Mouse (Mus musculus) urinary bladder, postnatal 36 days (tissue): ENCODE measurements around the gene E2f6.

Experiments used
- DNase-seq, 2 experiments: peaks; one replicate each; pipeline ENCODE4 v3.0.0; 2022; ENCODE audit warnings: low spot score in 2 of 2, mixed read lengths in 1 of 2

Gene E2f6

GRCm38 (mm10) chr12:16873549-16873948 lies 62.8 kb downstream of the E2f6 start:
- DNase-seq, result no peak

- peak in 1 of 2 experiments; percentile 43 for DNase-seq
These were observed 63.3 kb downstream of the E2f6 start for GRCm38 (mm10) chr12:16874086-16874485.

- DNase-seq, result no peak
These were observed 64.5 kb downstream of the E2f6 start for GRCm38 (mm10) chr12:16875269-16875668.

GRCm38 (mm10) chr12:16875678-16876077 lies 64.9 kb downstream of the E2f6 start:
- no peak for DNase-seq

GRCm38 (mm10) chr12:16876667-16877066 lies 65.9 kb downstream of the E2f6 start:
- DNase-seq, result no peak

GRCm38 (mm10) chr12:16877141-16877540 lies 66.4 kb downstream of the E2f6 start:
- no peak for DNase-seq

- DNase-seq, result no peak
These were observed 66.9 kb downstream of the E2f6 start for GRCm38 (mm10) chr12:16877679-16878078.

GRCm38 (mm10) chr12:16879369-16879768 lies 68.6 kb downstream of the E2f6 start:
- no peak for DNase-seq

GRCm38 (mm10) chr12:16880077-16880476 lies 69.3 kb downstream of the E2f6 start:
- DNase-seq, result no peak

- no peak for DNase-seq
These were observed 71.7 kb downstream of the E2f6 start for GRCm38 (mm10) chr12:16882442-16882841.

GRCm38 (mm10) chr12:16883111-16883510 lies 72.3 kb downstream of the E2f6 start:
- no peak for DNase-seq

- DNase-seq, result no peak
These were observed 73.8 kb downstream of the E2f6 start for GRCm38 (mm10) chr12:16884534-16884933.

GRCm38 (mm10) chr12:16886354-16886753 lies 75.6 kb downstream of the E2f6 start:
- no peak for DNase-seq
